Mouse (Mus musculus) lung, embryonic 15.5 days (tissue): ENCODE measurements around the gene Pde1c. TPM values are rescaled to one million over a fixed set of nuclear protein-coding genes. Genes with fewer than 3 reads are reported as not detected.
"Not testable (repeated sequence)": the region's sequence is repeated elsewhere in the genome, so short reads cannot be mapped to it uniquely, and the experiment has no call there.

ENCODE experiments used
- ATAC-seq: fragments of 200-750 bp; cut with Nextera tagmentation; 2 replicates; pipeline ENCODE4 v1.8.0; 2017; ENCODE audit warnings: moderate number of reproducible peaks, borderline replicate concordance; ENCODE audit not compliant: low FRiP score, low TSS enrichment; ENCODE audit errors: extremely low read depth
- H3K27ac ChIP-seq: fragments of 300-500 bp; sonication (generic); 2 replicates; pipeline ENCODE4 v1.5.1; 2015; ENCODE audit warnings: moderate library complexity, mild to moderate bottlenecking, inconsistent platforms
- H3K27me3 ChIP-seq: fragments of 300-500 bp; sonication (generic); 2 replicates; pipeline ENCODE4 v1.6.1; 2015; ENCODE audit warnings: inconsistent platforms
- H3K36me3 ChIP-seq: fragments of 300-500 bp; sonication (generic); 2 replicates; pipeline ENCODE4 v1.6.1; 2015; ENCODE audit warnings: inconsistent platforms
- H3K4me1 ChIP-seq: fragments of 300-500 bp; sonication (generic); 2 replicates; pipeline ENCODE4 v1.6.1; 2015; ENCODE audit warnings: inconsistent platforms
- H3K4me2 ChIP-seq: fragments of 300-500 bp; sonication (generic); 2 replicates; pipeline ENCODE4 v1.6.1; 2015; ENCODE audit warnings: inconsistent platforms, mild to moderate bottlenecking, moderate library complexity
- H3K4me3 ChIP-seq: fragments of 300-500 bp; sonication (generic); 2 replicates; pipeline ENCODE4 v1.5.1; 2015; ENCODE audit warnings: mild to moderate bottlenecking, inconsistent platforms
- H3K9ac ChIP-seq: fragments of 300-500 bp; sonication (generic); 2 replicates; pipeline ENCODE4 v1.6.1; 2015; ENCODE audit warnings: inconsistent platforms
- H3K9me3 ChIP-seq: fragments of 300-500 bp; sonication (generic); 2 replicates; pipeline ENCODE4 v1.6.1; 2016; ENCODE audit warnings: inconsistent platforms
- WGBS: fragments of 180-500 bp; shearing (Covaris S2); methylation state at CpG from one replicate; pipeline ENCODE4 v1.1.7; 2015; 5-methylcytosine and 5-hydroxymethylcytosine counted together
- polyA plus RNA-seq: library from polyadenylated mRNA; unstranded; fragments of >200 nt; fragmentation: Nextera tagmentation; extraction: Ambion mirVana; gene quantifications from 2 replicates; pipeline ENCODE4 v1.2.1, GENCODE M21; 2015

Gene Pde1c
- 0.86 and 1.2 TPM in 2 replicates for polyA plus RNA-seq

GRCm38 (mm10) chr6:56568470-56569372 lies at the start of gene Pde1c:
Gene Pde1c, minus strand, starts transcription at chr6:56569103.
- WGBS = under 1% methylated on average over 48 of the region's 48 CpGs
- Histone ChIP-seq H3K9ac (peak within 1 kb of the TSS; percentile 10), H3K36me3 (no peaks in the 10 kb centered on the region), H3K9me3 (no peaks in the 10 kb centered on the region), H3K4me1 (0 out of 2 replicates have a peak, but pooled peaks cover 4% of the 10 kb centered on the region), H3K4me3 (peak within 1 kb of the TSS; percentile 52), H3K4me2 (peak within 1 kb of the TSS; percentile 82), H3K27me3 (peaks cover 14% of the 10 kb centered on the region), H3K27ac (no peak within 1 kb of the TSS)
- ATAC-seq = peak; percentile 77; the same call in 1 of the 2 replicates

GRCm38 (mm10) chr6:56616982-56617613 lies 48.2 kb upstream of the Pde1c start:
- no peak overlapping the region for H3K9ac ChIP-seq
- WGBS = 5% methylated on average over 7 of the region's 7 CpGs
- no peaks in the 10 kb centered on the region for H3K9me3 ChIP-seq
- peaks cover 25% of the 10 kb centered on the region for H3K4me1 ChIP-seq
- ATAC-seq = peak; percentile 89
- H3K4me2 ChIP-seq = peak overlapping the region; percentile 1
- no peak overlapping the region for H3K4me3 ChIP-seq
- H3K27me3 ChIP-seq = no peaks in the 10 kb centered on the region
- H3K27ac ChIP-seq = peak overlapping the region; percentile 79
- no peaks in the 10 kb centered on the region for H3K36me3 ChIP-seq

- H3K4me2 ChIP-seq = peak overlapping the region; percentile 1
- H3K36me3 ChIP-seq = no peaks in the 10 kb centered on the region
Observed at GRCm38 (mm10) chr6:56616228-56616981, 47.5 kb upstream of the Pde1c start.

GRCm38 (mm10) chr6:56609529-56609928 lies 40.6 kb upstream of the Pde1c start:
- not testable (repeated sequence) for H3K4me2 ChIP-seq, H3K9me3 ChIP-seq, H3K9ac ChIP-seq, H3K4me3 ChIP-seq, H3K36me3 ChIP-seq, H3K27ac ChIP-seq, ATAC-seq, H3K4me1 ChIP-seq, H3K27me3 ChIP-seq
- 58% methylated on average over 1 of the region's 1 CpGs for WGBS

More at GRCm38 (mm10) chr6:56616228-56616981, 47.5 kb upstream of the Pde1c start:
- H3K4me3 ChIP-seq = no peak overlapping the region
- peaks cover 25% of the 10 kb centered on the region for H3K4me1 ChIP-seq
- no peaks in the 10 kb centered on the region for H3K27me3 ChIP-seq
- H3K27ac ChIP-seq = peak overlapping the region; percentile 79
- peak; percentile 63 for ATAC-seq
- no peaks in the 10 kb centered on the region for H3K9me3 ChIP-seq
- WGBS = 20% methylated on average over 9 of the region's 10 CpGs
- no peak overlapping the region for H3K9ac ChIP-seq

- 2% methylated on average over 4 of the region's 4 CpGs for WGBS
- no peak for ATAC-seq
Observed at GRCm38 (mm10) chr6:56608277-56608676, 39.4 kb upstream of the Pde1c start.

GRCm38 (mm10) chr6:56579568-56579967 lies 10.7 kb upstream of the Pde1c start:
- no peak for ATAC-seq
- WGBS = 10% methylated on average over 1 of the region's 1 CpGs
- H3K4me3 ChIP-seq = no peak overlapping the region
- H3K36me3 ChIP-seq = no peaks in the 10 kb centered on the region
- H3K27ac ChIP-seq = no peak overlapping the region
- no peak overlapping the region for H3K4me2 ChIP-seq
- H3K4me1 ChIP-seq = no peaks in the 10 kb centered on the region
- H3K27me3 ChIP-seq = no peaks in the 10 kb centered on the region
- no peaks in the 10 kb centered on the region for H3K9me3 ChIP-seq
- H3K9ac ChIP-seq = no peak overlapping the region

More at GRCm38 (mm10) chr6:56608277-56608676, 39.4 kb upstream of the Pde1c start:
- Histone ChIP-seq H3K9me3 (no peaks in the 10 kb centered on the region), H3K9ac (no peak overlapping the region), H3K27ac (no peak overlapping the region), H3K36me3 (no peaks in the 10 kb centered on the region), H3K4me2 (no peak overlapping the region), H3K27me3 (no peaks in the 10 kb centered on the region), H3K4me3 (no peak overlapping the region), H3K4me1 (no peaks in the 10 kb centered on the region)

GRCm38 (mm10) chr6:56560891-56561290 lies 8.0 kb downstream of the Pde1c start:
- no peak for ATAC-seq
- Histone ChIP-seq H3K4me1 (no peaks in the 10 kb centered on the region), H3K4me3 (no peak overlapping the region), H3K27me3 (no peaks in the 10 kb centered on the region), H3K36me3 (no peaks in the 10 kb centered on the region), H3K27ac (no peak overlapping the region), H3K9me3 (no peaks in the 10 kb centered on the region), H3K9ac (no peak overlapping the region), H3K4me2 (no peak overlapping the region)
- WGBS = 71% methylated on average over 2 of the region's 2 CpGs

GRCm38 (mm10) chr6:56560474-56560888 lies 8.4 kb downstream of the Pde1c start:
- Histone ChIP-seq H3K9me3 (no peaks in the 10 kb centered on the region), H3K36me3 (no peaks in the 10 kb centered on the region), H3K9ac (no peak overlapping the region), H3K4me2 (no peak overlapping the region), H3K27ac (no peak overlapping the region), H3K4me1 (no peaks in the 10 kb centered on the region), H3K4me3 (no peak overlapping the region), H3K27me3 (no peaks in the 10 kb centered on the region)
- 58% methylated on average over 2 of the region's 2 CpGs for whole genome bisulfite sequencing
- ATAC-seq = no peak

GRCm38 (mm10) chr6:56558711-56559110 lies 10.2 kb downstream of the Pde1c start:
- WGBS = 91% methylated on average over 2 of the region's 2 CpGs
- no peak for ATAC-seq
- Histone ChIP-seq H3K9me3 (no peaks in the 10 kb centered on the region), H3K4me3 (no peak overlapping the region), H3K4me1 (no peaks in the 10 kb centered on the region), H3K27ac (no peak overlapping the region), H3K4me2 (no peak overlapping the region), H3K36me3 (no peaks in the 10 kb centered on the region), H3K9ac (no peak overlapping the region), H3K27me3 (no peaks in the 10 kb centered on the region)

GRCm38 (mm10) chr6:56555848-56556247 lies 13.1 kb downstream of the Pde1c start:
- Histone ChIP-seq H3K4me1 (no peaks in the 10 kb centered on the region), H3K4me2 (no peak overlapping the region), H3K9me3 (no peaks in the 10 kb centered on the region), H3K27ac (no peak overlapping the region), H3K27me3 (no peaks in the 10 kb centered on the region), H3K9ac (no peak overlapping the region), H3K4me3 (no peak overlapping the region), H3K36me3 (no peaks in the 10 kb centered on the region)
- ATAC-seq = no peak
- 74% methylated on average over 3 of the region's 3 CpGs for WGBS

- no peaks in the 10 kb centered on the region for H3K27me3 ChIP-seq
- H3K4me1 ChIP-seq = no peaks in the 10 kb centered on the region
- H3K27ac ChIP-seq = no peak overlapping the region
- no peak overlapping the region for H3K9ac ChIP-seq
- no peaks in the 10 kb centered on the region for H3K36me3 ChIP-seq
- H3K4me2 ChIP-seq = no peak overlapping the region
- 58% methylated on average over 4 of the region's 4 CpGs for WGBS
- no peak for ATAC-seq
- no peak overlapping the region for H3K4me3 ChIP-seq
- H3K9me3 ChIP-seq = no peaks in the 10 kb centered on the region
Observed at GRCm38 (mm10) chr6:56555382-56555781, 13.5 kb downstream of the Pde1c start.
